8 mouse cellular contexts compared by ENCODE assay signal in the genomic region with DNA sequence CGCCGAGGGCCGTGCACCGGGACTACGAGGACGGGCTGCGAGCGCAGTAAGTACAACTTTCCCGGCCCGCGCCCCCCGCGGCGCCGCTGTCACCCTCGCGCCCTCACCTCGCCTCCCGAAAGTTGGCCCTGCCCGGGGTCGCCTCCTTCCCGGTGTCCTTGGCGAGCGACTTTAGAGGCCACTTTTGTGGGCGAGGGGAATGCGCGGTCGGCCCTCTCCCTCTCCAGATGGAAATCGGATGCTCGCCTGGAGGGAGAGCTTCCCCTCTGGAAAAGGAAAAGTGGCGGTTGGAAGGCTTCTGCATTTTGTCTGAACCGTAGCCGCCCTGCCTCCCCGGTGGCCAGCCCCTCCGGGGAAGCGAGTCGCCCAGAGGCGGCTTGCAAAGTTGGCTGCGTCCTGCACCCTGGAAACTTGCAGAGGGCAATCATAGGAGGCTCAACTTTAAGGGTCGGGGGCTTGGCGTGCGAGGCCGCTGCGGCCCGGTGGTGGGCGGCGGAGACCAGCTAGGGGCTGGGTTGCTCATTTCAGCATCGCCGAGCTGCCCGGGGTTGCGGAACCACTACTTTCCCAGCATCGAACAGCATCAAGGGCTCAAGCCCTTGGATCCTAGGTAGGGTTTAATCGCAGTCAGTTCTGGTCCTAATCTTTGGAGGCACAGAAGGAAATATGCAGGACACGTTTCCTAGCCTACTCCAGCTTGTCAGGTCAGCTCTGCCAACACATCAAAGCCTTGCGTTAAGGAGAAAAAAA. TPM values are rescaled to one million over a fixed set of nuclear protein-coding genes. Genes with fewer than 3 reads are reported as not detected.
DNase-seq lines count a peak whose midpoint lies in the region; ATAC-seq and TF ChIP-seq lines count a peak whose summit lies in the region.

No protein-coding gene starts in this region.

- TF ChIP-seq POLR2A in limb, embryonic 14.5 days (IDR thresholded peaks at IDR 0.05; ENCODE audit: borderline replicate concordance, extremely low read depth, insufficient read depth, insufficient read length): no peak

- H3K4me3 ChIP-seq in embryonic facial prominence, embryonic 14.5 days (ENCODE audit: low read depth, low read length): peak overlapping the region; percentile 79
- peak overlapping the region; percentile 88 for H3K4me3 ChIP-seq in limb, embryonic 14.5 days (replicated peaks; ENCODE audit: low read length)
- peak overlapping the region; percentile 69 for H3K4me3 ChIP-seq in midbrain, embryonic 15.5 days

- peaks cover 9% of the 10 kb centered on the region for H3K36me3 ChIP-seq in embryonic facial prominence, embryonic 14.5 days (ENCODE audit: control insufficient read depth, insufficient read depth, low read length)
- H3K36me3 ChIP-seq in limb, embryonic 14.5 days (ENCODE audit: control insufficient read depth, insufficient read depth, low read length): peaks cover 11% of the 10 kb centered on the region
- H3K36me3 ChIP-seq in midbrain, embryonic 15.5 days (replicated peaks): no peaks in the 10 kb centered on the region

- intact Hi-C loops in heart, postnatal 10 days (cut with DNase I): loop anchor here (2.0 to 5.0 kb wide), 3 partner anchors 88 to 305 kb away; no protein-coding TSS in a partner anchor

- peak; percentile 31; the same call in 1 of the 2 replicates for ATAC-seq in frontal cortex, adult (ENCODE audit: low TSS enrichment)
- peak; percentile 1; the same call in 1 of the 2 replicates for ATAC-seq in embryonic facial prominence, embryonic 14.5 days (ENCODE audit: low read depth)
- ATAC-seq in limb, embryonic 14.5 days (ENCODE audit: low FRiP score, low read depth): peak; percentile 15; the same call in 1 of the 2 replicates
- peak; percentile 25 for ATAC-seq in midbrain, embryonic 15.5 days (replicated peaks)

- H3K9me3 ChIP-seq in embryonic facial prominence, embryonic 14.5 days (ENCODE audit: control insufficient read depth, low read length): no peaks in the 10 kb centered on the region
- H3K9me3 ChIP-seq in limb, embryonic 14.5 days (ENCODE audit: control insufficient read depth, low read length): no peaks in the 10 kb centered on the region
- H3K9me3 ChIP-seq in midbrain, embryonic 15.5 days: no peaks in the 10 kb centered on the region

- peak overlapping the region; percentile 86 for H3K27ac ChIP-seq in embryonic facial prominence, embryonic 14.5 days (replicated peaks; ENCODE audit: low read depth, low read length)
- H3K27ac ChIP-seq in limb, embryonic 14.5 days (replicated peaks; ENCODE audit: low read depth, low read length): peak overlapping the region; percentile 94
- peak overlapping the region; percentile 79 for H3K27ac ChIP-seq in midbrain, embryonic 15.5 days

- no peak for DNase-seq in frontal cortex, adult 2 months (ENCODE audit: extremely low spot score in 1 of 2, low spot score in 1 of 2)
- DNase-seq in R1 (ENCODE audit: low read depth, low spot score): peak; percentile 43
- DNase-seq in embryonic facial prominence, embryonic 14.5 days (ENCODE audit: low spot score): peak; percentile 48
- DNase-seq in heart, postnatal 10 days: peak; percentile 75 to 76
- peak; percentile 26 for DNase-seq in limb, embryonic 14.5 days (ENCODE audit: low spot score)
- DNase-seq in urinary bladder, postnatal 36 days (ENCODE audit: low spot score in 2 of 2): peak; percentile 41 to 50

- no peaks in the 10 kb centered on the region for H3K27me3 ChIP-seq in embryonic facial prominence, embryonic 14.5 days (replicated peaks; ENCODE audit: control insufficient read depth, insufficient read depth, low read length)
- H3K27me3 ChIP-seq in limb, embryonic 14.5 days (ENCODE audit: control insufficient read depth, insufficient read depth, low read length): no peaks in the 10 kb centered on the region
- H3K27me3 ChIP-seq in midbrain, embryonic 15.5 days (replicated peaks): 0 out of 2 replicates have a peak, but pooled peaks cover 3% of the 10 kb centered on the region

- peak overlapping the region; percentile 67 for H3K4me2 ChIP-seq in embryonic facial prominence, embryonic 14.5 days (ENCODE audit: low read depth, low read length)
- peak overlapping the region; percentile 75 for H3K4me2 ChIP-seq in limb, embryonic 14.5 days (replicated peaks; ENCODE audit: low read depth, low read length, severe bottlenecking)
- peak overlapping the region; percentile 85 for H3K4me2 ChIP-seq in midbrain, embryonic 15.5 days

- peaks cover 16% of the 10 kb centered on the region for H3K4me1 ChIP-seq in embryonic facial prominence, embryonic 14.5 days (ENCODE audit: control insufficient read depth, insufficient read depth, low read length)
- peaks cover 13% of the 10 kb centered on the region for H3K4me1 ChIP-seq in limb, embryonic 14.5 days (ENCODE audit: control insufficient read depth, insufficient read depth, low read length)
- peaks cover 19% of the 10 kb centered on the region for H3K4me1 ChIP-seq in midbrain, embryonic 15.5 days

- under 1% methylated on average over 32 of the region's 55 CpGs for WGBS in embryonic facial prominence, embryonic 14.5 days
- WGBS in limb, embryonic 14.5 days: 1% methylated on average over 34 of the region's 55 CpGs
- under 1% methylated on average over 55 of the region's 55 CpGs for WGBS in midbrain, embryonic 15.5 days

- H3K9ac ChIP-seq in embryonic facial prominence, embryonic 14.5 days (ENCODE audit: low read depth, low read length): peak overlapping the region; percentile 88
- peak overlapping the region; percentile 95 for H3K9ac ChIP-seq in limb, embryonic 14.5 days (ENCODE audit: low read depth, low read length, severe bottlenecking)
- peak overlapping the region; percentile 62 for H3K9ac ChIP-seq in midbrain, embryonic 15.5 days

RNA-seq across cellular contexts. Expression of gene Rassf8, which starts 0.5 kb away (rescaled TPM):
- polyA plus RNA-seq in frontal cortex, adult 2 months (2012; rRNA removed): 34.0 and 35.0 TPM in 2 replicates
- polyA plus RNA-seq in embryonic facial prominence, embryonic 14.5 days (2014; fragmentation: Nextera tagmentation; extraction: Ambion mirVana): 13.9 and 16.6 TPM in 2 replicates
- total RNA-seq in heart, postnatal 10 days (2021): 10 to 100 TPM; 75.4 to 82.3 TPM
- 42.5 and 43.3 TPM in 2 replicates for polyA plus RNA-seq in limb, embryonic 14.5 days (2012; rRNA removed)
- 20.8 and 23.0 TPM in 2 replicates for polyA plus RNA-seq in limb, embryonic 14.5 days (2014; fragmentation: Nextera tagmentation; extraction: Ambion mirVana)
- polyA plus RNA-seq in midbrain, embryonic 15.5 days (2015; fragmentation: Nextera tagmentation; extraction: Ambion mirVana): 4.6 and 5.5 TPM in 2 replicates

Comparison
In these comparisons a context has a peak if more than half of its experiments do, and no peak if none do; other contexts are left out.
1. DNase-seq: peak in R1 (single experiment), embryonic facial prominence, embryonic 14.5 days (single experiment), heart, postnatal 10 days (2 of 2), limb, embryonic 14.5 days (single experiment) and urinary bladder, postnatal 36 days (2 of 2); none in frontal cortex, adult 2 months (0 of 2).
2. Peak in every context shown above with its lines, with median percentiles within 50 percentile points of each other: ATAC-seq, H3K27ac ChIP-seq, H3K4me2 ChIP-seq, H3K4me3 ChIP-seq and H3K9ac ChIP-seq.